Mouse (Mus musculus): ENCODE measurements around the gene Wwc1. TPM values are rescaled to one million over a fixed set of nuclear protein-coding genes. Genes with fewer than 3 reads are reported as not detected.

Gene Wwc1
- polyA plus RNA-seq, 1 experiment: 55.9 TPM

DNA sequence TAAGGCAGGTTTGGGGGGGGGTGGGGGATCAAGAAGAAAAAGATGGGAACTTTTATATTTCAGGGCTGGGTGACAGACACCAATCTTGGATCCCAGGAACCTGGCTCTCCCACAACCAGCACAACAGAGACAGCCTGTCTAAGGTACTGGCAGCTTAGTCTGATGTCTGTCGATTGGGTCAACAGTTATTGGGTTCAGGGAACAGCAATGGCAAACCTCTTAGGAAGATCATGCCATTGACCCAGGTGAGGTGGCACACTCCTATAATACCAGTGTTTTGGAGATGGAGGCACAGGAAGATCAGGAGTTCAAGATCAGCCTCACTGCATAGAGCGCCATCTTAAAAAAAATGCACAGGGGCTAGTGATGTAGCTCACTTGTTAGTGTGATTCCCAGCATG, 17.9 kb downstream of the Wwc1 start:
- TF ChIP-seq POLR2A (IDR thresholded peaks at IDR 0.05; ENCODE audit: low read depth, low read length) (no peak), CTCF (IDR thresholded peaks at IDR 0.05; ENCODE audit: extremely low read depth, insufficient read length, insufficient replicate concordance, low read depth, low read length) (no peak)
- no peak overlapping the region for H3K4me3 ChIP-seq (ENCODE audit: low read depth, low read length)
- H3K27me3 ChIP-seq (ENCODE audit: control insufficient read depth, insufficient read depth, low read length): no peaks in the 10 kb centered on the region
- no peak overlapping the region for H3K27ac ChIP-seq (ENCODE audit: insufficient read depth, low read depth, low read length)
- 91% methylated on average over 2 of the region's 2 CpGs for WGBS
- H3K36me3 ChIP-seq (ENCODE audit: control insufficient read depth, insufficient read depth, low read length): no peaks in the 10 kb centered on the region
- H3K4me1 ChIP-seq (ENCODE audit: control insufficient read depth, insufficient read depth, insufficient read length, low read length): peaks cover 34% of the 10 kb centered on the region

DNA sequence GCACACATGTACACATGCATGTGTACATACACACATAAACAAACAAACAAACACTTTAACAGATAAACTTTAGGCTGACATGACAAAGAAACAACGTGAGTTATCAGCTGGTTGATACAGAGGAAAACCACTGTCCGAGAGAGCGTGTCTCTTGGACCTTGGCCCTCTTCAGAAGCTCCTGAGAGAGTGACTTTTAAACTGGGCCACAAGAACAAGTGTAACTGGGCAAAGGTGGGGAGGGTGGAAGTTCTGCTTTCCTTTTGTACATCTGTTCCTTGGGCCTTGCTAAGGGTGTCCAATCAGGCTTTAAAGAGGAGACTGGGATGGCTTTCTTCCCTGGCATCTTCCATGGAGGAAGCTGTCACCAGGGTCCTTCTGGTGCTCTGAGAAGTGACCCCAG, 21.1 kb downstream of the Wwc1 start:
- Histone ChIP-seq H3K36me3 (ENCODE audit: control insufficient read depth, insufficient read depth, low read length) (no peaks in the 10 kb centered on the region), H3K27ac (ENCODE audit: insufficient read depth, low read depth, low read length) (peak overlapping the region; percentile 33), H3K4me1 (ENCODE audit: control insufficient read depth, insufficient read depth, insufficient read length, low read length) (peaks cover 34% of the 10 kb centered on the region), H3K4me3 (ENCODE audit: low read depth, low read length) (no peak overlapping the region), H3K27me3 (ENCODE audit: control insufficient read depth, insufficient read depth, low read length) (no peaks in the 10 kb centered on the region)
- no peak for TF ChIP-seq CTCF (IDR thresholded peaks at IDR 0.05; ENCODE audit: extremely low read depth, insufficient read length, insufficient replicate concordance, low read depth, low read length)
- no peak for TF ChIP-seq POLR2A (IDR thresholded peaks at IDR 0.05; ENCODE audit: low read depth, low read length)
- WGBS: 29% methylated on average over 3 of the region's 3 CpGs

DNA sequence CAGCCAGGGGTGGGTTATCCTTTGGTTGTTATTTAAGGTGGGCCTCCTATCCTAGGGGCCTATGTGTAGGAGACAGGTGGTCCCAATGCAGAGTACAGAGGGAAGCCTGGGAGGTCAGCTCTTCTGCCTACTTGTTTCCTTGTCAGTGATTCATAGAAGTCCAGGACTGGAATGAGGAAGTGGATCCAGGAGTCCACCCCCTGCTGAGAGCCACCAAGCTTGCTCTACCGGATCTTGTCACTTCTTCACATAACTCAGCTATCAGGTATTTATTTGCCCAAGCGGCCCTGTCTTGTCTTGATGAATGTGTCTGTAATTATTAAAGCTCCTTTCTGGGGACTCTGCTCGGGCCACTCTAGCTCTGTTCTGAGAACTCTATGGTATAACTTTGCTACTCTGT, 24.8 kb downstream of the Wwc1 start:
- Histone ChIP-seq H3K27ac (ENCODE audit: insufficient read depth, low read depth, low read length) (peak overlapping the region; percentile 65), H3K4me3 (ENCODE audit: low read depth, low read length) (no peak overlapping the region), H3K27me3 (ENCODE audit: control insufficient read depth, insufficient read depth, low read length) (no peaks in the 10 kb centered on the region), H3K4me1 (ENCODE audit: control insufficient read depth, insufficient read depth, insufficient read length, low read length) (peaks cover 27% of the 10 kb centered on the region), H3K36me3 (ENCODE audit: control insufficient read depth, insufficient read depth, low read length) (no peaks in the 10 kb centered on the region)
- WGBS: 12% methylated on average over 3 of the region's 3 CpGs
- TF ChIP-seq CTCF (IDR thresholded peaks at IDR 0.05; ENCODE audit: extremely low read depth, insufficient read length, insufficient replicate concordance, low read depth, low read length) (no peak), POLR2A (IDR thresholded peaks at IDR 0.05; ENCODE audit: low read depth, low read length) (no peak)

DNA sequence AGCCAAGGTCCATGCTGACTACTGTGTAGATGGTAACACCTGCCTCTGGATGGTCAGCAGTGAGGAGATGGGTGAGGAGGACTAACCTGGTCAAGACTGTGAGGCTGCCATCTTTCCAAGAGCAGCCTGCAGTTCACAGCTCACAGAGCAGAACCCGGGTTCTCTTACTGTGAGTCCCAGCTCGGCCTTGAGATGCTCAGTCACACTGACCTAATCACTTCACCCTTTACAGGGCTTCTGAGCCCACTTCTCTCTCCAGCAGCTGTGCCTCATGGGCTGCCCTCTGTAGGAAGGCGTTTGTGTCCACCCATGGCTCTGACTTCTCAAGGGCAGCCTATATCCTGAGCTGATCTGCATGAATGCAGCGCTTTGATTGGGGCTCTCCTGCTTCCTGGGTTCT, 27.1 kb downstream of the Wwc1 start:
- WGBS: 85% methylated on average over 4 of the region's 4 CpGs
- Histone ChIP-seq H3K4me1 (ENCODE audit: control insufficient read depth, insufficient read depth, insufficient read length, low read length) (peaks cover 19% of the 10 kb centered on the region; the same call in 1 of the 2 replicates), H3K27ac (ENCODE audit: insufficient read depth, low read depth, low read length) (no peak overlapping the region)

DNA sequence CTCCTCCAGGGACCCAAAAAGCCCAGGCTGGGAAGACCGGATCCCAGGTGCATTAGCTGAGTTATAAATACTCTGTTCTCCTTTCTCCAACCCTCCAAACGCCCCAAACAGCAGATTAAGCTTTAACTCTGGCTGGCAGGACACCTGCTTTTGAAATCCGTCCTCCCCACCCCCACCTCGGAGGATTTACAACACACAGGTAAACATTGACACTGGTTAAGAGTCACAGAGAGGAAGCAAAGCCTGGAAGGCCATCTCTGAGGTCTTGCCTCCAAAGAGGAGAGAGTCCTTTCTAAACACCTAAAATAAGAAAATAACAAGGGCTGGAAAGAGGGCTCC, 28.6 kb downstream of the Wwc1 start:
- Histone ChIP-seq H3K27ac (ENCODE audit: insufficient read depth, low read depth, low read length) (peak overlapping the region; percentile 46), H3K4me1 (ENCODE audit: control insufficient read depth, insufficient read depth, insufficient read length, low read length) (peaks cover 19% of the 10 kb centered on the region; the same call in 1 of the 2 replicates), H3K36me3 (ENCODE audit: control insufficient read depth, insufficient read depth, low read length) (no peaks in the 10 kb centered on the region), H3K27me3 (ENCODE audit: control insufficient read depth, insufficient read depth, low read length) (no peaks in the 10 kb centered on the region), H3K4me3 (ENCODE audit: low read depth, low read length) (no peak overlapping the region)
- no peak for TF ChIP-seq POLR2A (IDR thresholded peaks at IDR 0.05; ENCODE audit: low read depth, low read length)
- TF ChIP-seq CTCF (IDR thresholded peaks at IDR 0.05; ENCODE audit: extremely low read depth, insufficient read length, insufficient replicate concordance, low read depth, low read length): no peak
- 16% methylated on average over 4 of the region's 4 CpGs for WGBS

More for the DNA sequence above, 27.1 kb downstream of the Wwc1 start:
- no peak overlapping the region for H3K4me3 ChIP-seq (ENCODE audit: low read depth, low read length)
- TF ChIP-seq POLR2A (IDR thresholded peaks at IDR 0.05; ENCODE audit: low read depth, low read length) (no peak), CTCF (IDR thresholded peaks at IDR 0.05; ENCODE audit: extremely low read depth, insufficient read length, insufficient replicate concordance, low read depth, low read length) (no peak)
- H3K36me3 ChIP-seq (ENCODE audit: control insufficient read depth, insufficient read depth, low read length): no peaks in the 10 kb centered on the region
- no peaks in the 10 kb centered on the region for H3K27me3 ChIP-seq (ENCODE audit: control insufficient read depth, insufficient read depth, low read length)

DNA sequence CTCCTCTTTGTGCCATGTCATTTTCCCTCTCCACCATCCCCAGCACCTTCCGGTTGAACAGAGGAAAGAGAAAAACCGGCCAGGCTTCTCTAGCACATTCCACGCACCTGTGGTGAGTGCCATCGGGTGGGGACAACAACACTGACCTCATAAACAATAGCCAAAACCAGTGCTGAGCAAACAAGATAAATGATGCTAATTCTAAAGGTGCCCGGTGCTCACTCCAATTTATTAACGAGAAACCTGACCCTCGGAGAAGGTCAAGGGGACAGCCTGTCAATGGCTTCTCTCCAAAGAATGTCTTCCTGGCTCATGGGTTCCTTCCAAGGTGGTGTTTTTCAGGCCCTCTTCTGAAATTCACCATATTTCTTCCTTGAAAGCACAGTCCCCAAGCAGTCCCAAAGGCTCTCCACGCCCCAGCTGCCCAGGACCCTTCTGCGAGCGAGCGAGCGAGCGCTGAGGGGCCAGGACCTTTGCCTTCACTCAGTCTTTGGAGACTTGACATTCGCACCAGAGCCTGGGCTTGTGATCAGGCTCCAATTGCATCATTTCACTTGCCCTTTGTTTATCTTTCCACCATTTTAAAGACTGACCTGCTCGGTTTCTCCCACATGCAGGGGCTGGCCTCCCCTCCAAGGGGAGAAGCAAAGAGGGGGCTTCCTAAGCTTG, 29.1 kb downstream of the Wwc1 start:
- H3K27ac ChIP-seq (ENCODE audit: insufficient read depth, low read depth, low read length): peak overlapping the region; percentile 46
- H3K4me1 ChIP-seq (ENCODE audit: control insufficient read depth, insufficient read depth, insufficient read length, low read length): peaks cover 19% of the 10 kb centered on the region; the same call in 1 of the 2 replicates
- no peaks in the 10 kb centered on the region for H3K27me3 ChIP-seq (ENCODE audit: control insufficient read depth, insufficient read depth, low read length)
- no peaks in the 10 kb centered on the region for H3K36me3 ChIP-seq (ENCODE audit: control insufficient read depth, insufficient read depth, low read length)
- 26% methylated on average over 15 of the region's 15 CpGs for WGBS
- TF ChIP-seq POLR2A (IDR thresholded peaks at IDR 0.05; ENCODE audit: low read depth, low read length): no peak
- no peak for TF ChIP-seq CTCF (IDR thresholded peaks at IDR 0.05; ENCODE audit: extremely low read depth, insufficient read length, insufficient replicate concordance, low read depth, low read length)
- no peak overlapping the region for H3K4me3 ChIP-seq (ENCODE audit: low read depth, low read length)

DNA sequence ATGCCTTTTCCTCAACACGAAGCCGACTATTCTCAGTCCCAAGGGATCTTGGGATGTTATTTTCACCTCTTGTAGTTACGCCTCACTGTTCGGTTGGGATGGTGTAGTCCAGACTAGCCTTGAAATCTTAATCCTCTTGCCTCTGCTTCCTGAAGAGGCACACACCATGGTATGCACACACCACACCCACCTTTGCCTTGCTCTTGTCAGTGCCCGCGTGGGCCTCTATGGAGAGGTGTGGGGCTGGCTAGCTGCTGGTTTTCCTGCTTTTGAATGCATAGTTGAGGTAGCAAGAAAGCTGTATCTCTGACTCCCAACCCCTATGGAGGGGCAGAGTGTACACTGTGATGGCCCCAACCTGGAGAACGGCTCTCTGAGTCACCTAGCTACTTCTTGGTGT, 29.9 kb downstream of the Wwc1 start:
- no peaks in the 10 kb centered on the region for H3K36me3 ChIP-seq (ENCODE audit: control insufficient read depth, insufficient read depth, low read length)
- H3K4me1 ChIP-seq (ENCODE audit: control insufficient read depth, insufficient read depth, insufficient read length, low read length): peaks cover 22% of the 10 kb centered on the region; the same call in 1 of the 2 replicates
- no peak for TF ChIP-seq CTCF (IDR thresholded peaks at IDR 0.05; ENCODE audit: extremely low read depth, insufficient read length, insufficient replicate concordance, low read depth, low read length)
- TF ChIP-seq POLR2A (IDR thresholded peaks at IDR 0.05; ENCODE audit: low read depth, low read length): no peak
- H3K27ac ChIP-seq (ENCODE audit: insufficient read depth, low read depth, low read length): no peak overlapping the region
- 43% methylated on average over 7 of the region's 7 CpGs for WGBS
- H3K4me3 ChIP-seq (ENCODE audit: low read depth, low read length): no peak overlapping the region
- no peaks in the 10 kb centered on the region for H3K27me3 ChIP-seq (ENCODE audit: control insufficient read depth, insufficient read depth, low read length)
